Mouse (Mus musculus) E14TG2a.4 (cell line): ENCODE measurements around the gene Tsnaxip1.

Experiments
- CTCF ChIP-seq: conservative IDR thresholded peaks from 2 replicates; pipeline ENCODE4 v1.5.1; 2014; ENCODE audit warnings: low read length
- NANOG ChIP-seq: IDR thresholded peaks from 2 replicates; pipeline ENCODE4 v1.6.1; 2014; ENCODE audit warnings: borderline replicate concordance, low read length, mixed read lengths
- POU5F1 ChIP-seq: IDR thresholded peaks from 2 replicates; pipeline ENCODE4 v1.6.1; 2014; ENCODE audit warnings: low read length, borderline replicate concordance

DNA sequence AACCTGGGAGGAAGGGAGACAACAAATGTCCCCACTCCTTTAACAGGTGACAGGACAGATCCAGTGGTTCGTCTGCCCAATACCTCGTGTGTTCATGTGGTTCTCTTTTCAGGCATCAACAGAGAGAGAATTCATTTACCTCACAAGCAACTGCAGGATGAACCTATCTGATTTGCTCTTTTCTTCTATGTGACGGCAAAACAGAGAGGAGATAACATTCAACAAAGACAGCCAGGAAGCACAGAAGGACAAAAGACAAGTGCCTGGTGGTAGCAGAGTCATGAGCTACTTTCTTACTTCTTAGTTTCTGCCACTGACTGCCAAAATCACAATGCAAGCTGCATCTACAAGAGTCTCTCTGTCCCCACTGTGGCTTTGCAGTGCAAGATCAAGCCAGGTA lies 16.0 kb upstream of the Tsnaxip1 start:
- TF ChIP-seq CTCF (no peak), POU5F1 (no peak), NANOG (no peak)
